In genomic region chr10:80658841-80659202, GRCm38 (mm10) we compare ENCODE assay signal across 7 mouse cellular contexts. TPM values are rescaled to one million over a fixed set of nuclear protein-coding genes. Genes with fewer than 3 reads are reported as not detected.
DNase-seq lines count a peak whose midpoint lies in the region; ATAC-seq and TF ChIP-seq lines count a peak whose summit lies in the region.

No protein-coding gene starts in this region.

- TF ChIP-seq EP300 in stomach, postnatal 0 days (optimal IDR thresholded peaks at IDR 0.05) = no peak

- H3K27me3 ChIP-seq in lung, embryonic 16.5 days (ENCODE audit: control insufficient read depth, insufficient read depth, low read depth, low read length) = no peaks in the 10 kb centered on the region
- H3K27me3 ChIP-seq in intestine, embryonic 16.5 days (replicated peaks; ENCODE audit: control insufficient read depth, insufficient read depth, low read length) = no peaks in the 10 kb centered on the region
- no peaks in the 10 kb centered on the region for H3K27me3 ChIP-seq in stomach, postnatal 0 days (ENCODE audit: control insufficient read depth, insufficient read depth, low read length)

- peaks cover 37% of the 10 kb centered on the region for H3K4me1 ChIP-seq in lung, embryonic 16.5 days (replicated peaks; ENCODE audit: control insufficient read depth, insufficient read depth, low read length)
- H3K4me1 ChIP-seq in bone marrow macrophage, adult 2 months (ENCODE audit: control insufficient read depth, insufficient read depth, low read length) = peaks cover 41% of the 10 kb centered on the region
- H3K4me1 ChIP-seq in intestine, embryonic 16.5 days (ENCODE audit: control insufficient read depth, insufficient read depth, low read length) = peaks cover 31% of the 10 kb centered on the region
- peaks cover 8% of the 10 kb centered on the region; the same call in 1 of the 2 replicates for H3K4me1 ChIP-seq in stomach, postnatal 0 days (replicated peaks; ENCODE audit: control insufficient read depth, insufficient read depth)

- no peak for DNase-seq in lung, postnatal 4 days
- DNase-seq in stomach, postnatal 0 days (ENCODE audit: low spot score) = no peak
- DNase-seq in frontal cortex, postnatal 36 days (ENCODE audit: low spot score in 2 of 2) = no peak
- DNase-seq in testis, postnatal 10 days (ENCODE audit: low spot score) = no peak

- ATAC-seq in lung, embryonic 16.5 days (ENCODE audit: low read depth) = no peak
- peak; percentile 39 for ATAC-seq in intestine, embryonic 16.5 days
- ATAC-seq in stomach, postnatal 0 days (ENCODE audit: low FRiP score, low TSS enrichment) = no peak

- H3K27ac ChIP-seq in lung, embryonic 16.5 days (ENCODE audit: low read length) = no peak overlapping the region
- H3K27ac ChIP-seq in bone marrow macrophage, adult 2 months (ENCODE audit: insufficient read depth, low read depth, low read length) = peak overlapping the region; percentile 62
- H3K27ac ChIP-seq in intestine, embryonic 16.5 days (ENCODE audit: low read length) = peak overlapping the region; percentile 59
- peak overlapping the region; percentile 53; the same call in 1 of the 2 replicates for H3K27ac ChIP-seq in stomach, postnatal 0 days (replicated peaks)

- no peak overlapping the region for H3K4me3 ChIP-seq in lung, embryonic 16.5 days (ENCODE audit: low read length)
- peak overlapping the region; percentile 22 for H3K4me3 ChIP-seq in bone marrow macrophage, adult 2 months (ENCODE audit: insufficient read depth, low read length)
- no peak overlapping the region for H3K4me3 ChIP-seq in intestine, embryonic 16.5 days (ENCODE audit: low read length)
- no peak overlapping the region for H3K4me3 ChIP-seq in stomach, postnatal 0 days (ENCODE audit: low read depth, low read length)

- H3K4me2 ChIP-seq in lung, embryonic 16.5 days (ENCODE audit: low read depth, low read length) = no peak overlapping the region
- H3K4me2 ChIP-seq in intestine, embryonic 16.5 days (ENCODE audit: low read depth, low read length) = peak overlapping the region; percentile 26
- H3K4me2 ChIP-seq in stomach, postnatal 0 days (replicated peaks; ENCODE audit: low read depth) = peak overlapping the region; percentile 37; the same call in 1 of the 2 replicates

- no peaks in the 10 kb centered on the region for H3K36me3 ChIP-seq in lung, embryonic 16.5 days (ENCODE audit: control insufficient read depth, insufficient read depth, low read length)
- H3K36me3 ChIP-seq in intestine, embryonic 16.5 days (ENCODE audit: control insufficient read depth, insufficient read depth, low read length) = no peaks in the 10 kb centered on the region
- H3K36me3 ChIP-seq in stomach, postnatal 0 days (ENCODE audit: control insufficient read depth, insufficient read depth, low read length) = no peaks in the 10 kb centered on the region

- H3K9me3 ChIP-seq in lung, embryonic 16.5 days (ENCODE audit: control insufficient read depth, low read length) = no peaks in the 10 kb centered on the region
- H3K9me3 ChIP-seq in intestine, embryonic 16.5 days (ENCODE audit: control insufficient read depth, low read length) = no peaks in the 10 kb centered on the region
- H3K9me3 ChIP-seq in stomach, postnatal 0 days (ENCODE audit: control insufficient read depth, low read length) = no peaks in the 10 kb centered on the region

- no peak for TF ChIP-seq CTCF in bone marrow macrophage, adult 2 months (IDR thresholded peaks at IDR 0.05; ENCODE audit: low read depth, low read length)
- no peak for TF ChIP-seq CTCF in stomach, postnatal 0 days (IDR thresholded peaks at IDR 0.05; ENCODE audit: low read depth)

- TF ChIP-seq POLR2A in bone marrow macrophage, adult 2 months (IDR thresholded peaks at IDR 0.05; ENCODE audit: borderline replicate concordance, low read depth, low read length) = no peak

- peak overlapping the region; percentile 39; the same call in 1 of the 2 replicates for H3K9ac ChIP-seq in lung, embryonic 16.5 days (ENCODE audit: low read length)
- H3K9ac ChIP-seq in intestine, embryonic 16.5 days (ENCODE audit: low read depth, low read length) = no peak overlapping the region
- H3K9ac ChIP-seq in stomach, postnatal 0 days (ENCODE audit: low read length) = 0 out of 2 replicates have a peak overlapping the region, but pooled peaks have one; percentile 32

- WGBS in lung, embryonic 16.5 days = 66% methylated on average over 4 of the region's 4 CpGs
- 60% methylated on average over 4 of the region's 4 CpGs for WGBS in intestine, embryonic 16.5 days
- WGBS in stomach, postnatal 0 days = 64% methylated on average over 4 of the region's 4 CpGs

RNA-seq across cellular contexts. Expression of gene Btbd2, which starts 2.0 kb away (rescaled TPM):
- 15.3 and 33.2 TPM in 2 replicates for polyA plus RNA-seq in lung, embryonic 16.5 days (2015; fragmentation: Nextera tagmentation; extraction: Ambion mirVana)
- 20.9 and 22.7 TPM in 2 replicates for polyA plus RNA-seq in bone marrow macrophage, adult 2 months (2012; ENCODE audit: insufficient read depth, insufficient read length, missing spikeins)
- polyA plus RNA-seq in intestine, embryonic 16.5 days (2015; fragmentation: Nextera tagmentation; extraction: Ambion mirVana) = 9.2 and 10.6 TPM in 2 replicates
- polyA plus RNA-seq in stomach, postnatal 0 days (2015; fragmentation: Nextera tagmentation; extraction: Ambion mirVana) = 28.3 and 30.0 TPM in 2 replicates

RNA-seq across cellular contexts. Expression of gene Mknk2, which starts 19.1 kb away (rescaled TPM):
- 66.3 and 82.1 TPM in 2 replicates for polyA plus RNA-seq in lung, embryonic 16.5 days (2015; fragmentation: Nextera tagmentation; extraction: Ambion mirVana)
- polyA plus RNA-seq in bone marrow macrophage, adult 2 months (2012; ENCODE audit: insufficient read depth, insufficient read length, missing spikeins) = 107 and 117 TPM in 2 replicates
- 18.3 and 49.9 TPM in 2 replicates for polyA plus RNA-seq in intestine, embryonic 16.5 days (2015; fragmentation: Nextera tagmentation; extraction: Ambion mirVana)
- polyA plus RNA-seq in stomach, postnatal 0 days (2015; fragmentation: Nextera tagmentation; extraction: Ambion mirVana) = 55.2 and 61.7 TPM in 2 replicates

RNA-seq across cellular contexts. Expression of gene Csnk1g2, which starts 36.2 kb away (rescaled TPM):
- 20.6 and 38.4 TPM in 2 replicates for polyA plus RNA-seq in lung, embryonic 16.5 days (2015; fragmentation: Nextera tagmentation; extraction: Ambion mirVana)
- 87.3 and 98.4 TPM in 2 replicates for polyA plus RNA-seq in bone marrow macrophage, adult 2 months (2012; ENCODE audit: insufficient read depth, insufficient read length, missing spikeins)
- polyA plus RNA-seq in intestine, embryonic 16.5 days (2015; fragmentation: Nextera tagmentation; extraction: Ambion mirVana) = 15.1 and 22.2 TPM in 2 replicates
- 75.4 and 83.9 TPM in 2 replicates for polyA plus RNA-seq in stomach, postnatal 0 days (2015; fragmentation: Nextera tagmentation; extraction: Ambion mirVana)

RNA-seq across cellular contexts. Expression of gene Mob3a, which starts 43.0 kb away (rescaled TPM):
- polyA plus RNA-seq in lung, embryonic 16.5 days (2015; fragmentation: Nextera tagmentation; extraction: Ambion mirVana) = 42.3 and 45.7 TPM in 2 replicates
- polyA plus RNA-seq in bone marrow macrophage, adult 2 months (2012; ENCODE audit: insufficient read depth, insufficient read length, missing spikeins) = 53.3 and 53.8 TPM in 2 replicates
- 39.8 and 41.8 TPM in 2 replicates for polyA plus RNA-seq in intestine, embryonic 16.5 days (2015; fragmentation: Nextera tagmentation; extraction: Ambion mirVana)
- 22.9 and 23.9 TPM in 2 replicates for polyA plus RNA-seq in stomach, postnatal 0 days (2015; fragmentation: Nextera tagmentation; extraction: Ambion mirVana)

RNA-seq across cellular contexts. Expression of gene Izumo4, which starts 43.2 kb away (rescaled TPM):
- 23.6 and 26.8 TPM in 2 replicates for polyA plus RNA-seq in lung, embryonic 16.5 days (2015; fragmentation: Nextera tagmentation; extraction: Ambion mirVana)
- polyA plus RNA-seq in bone marrow macrophage, adult 2 months (2012; ENCODE audit: insufficient read depth, insufficient read length, missing spikeins) = 11.0 and 25.2 TPM in 2 replicates
- polyA plus RNA-seq in intestine, embryonic 16.5 days (2015; fragmentation: Nextera tagmentation; extraction: Ambion mirVana) = 18.5 and 25.0 TPM in 2 replicates
- polyA plus RNA-seq in stomach, postnatal 0 days (2015; fragmentation: Nextera tagmentation; extraction: Ambion mirVana) = 14.8 and 18.0 TPM in 2 replicates
